Mouse (Mus musculus) limb, embryonic 14.5 days (tissue): ENCODE data around the gene Ofd1. TPM values are rescaled to one million over a fixed set of nuclear protein-coding genes. Genes with fewer than 3 reads are reported as not detected.

Source experiments
- ATAC-seq: fragments of 200-750 bp; cut with Nextera tagmentation; 2 replicates; pipeline ENCODE4 v1.8.0; 2017; ENCODE audit warnings: low read depth, moderate number of reproducible peaks, moderate TSS enrichment; ENCODE audit not compliant: low FRiP score
- DNase-seq: peaks from one replicate; pipeline ENCODE4 v3.0.0-alpha.2; 2015; ENCODE audit warnings: low spot score
- H3K27ac ChIP-seq: fragments of 300-500 bp; sonication (generic); replicated peaks from 2 replicates; pipeline ENCODE4 v1.5.1; 2014; ENCODE audit warnings: low read depth, mild to moderate bottlenecking, low read length, moderate library complexity, mixed read lengths
- H3K27me3 ChIP-seq: fragments of 300-500 bp; sonication (generic); 2 replicates; pipeline ENCODE4 v1.6.1; 2014; ENCODE audit warnings: low read length, mixed read lengths; ENCODE audit not compliant: control insufficient read depth, insufficient read depth
- H3K36me3 ChIP-seq: fragments of 300-500 bp; sonication (generic); 2 replicates; pipeline ENCODE4 v1.6.1; 2014; ENCODE audit warnings: mild to moderate bottlenecking, low read length, moderate library complexity, mixed read lengths; ENCODE audit not compliant: control insufficient read depth, insufficient read depth
- H3K4me1 ChIP-seq: fragments of 300-500 bp; sonication (generic); 2 replicates; pipeline ENCODE4 v1.6.1; 2014; ENCODE audit warnings: antibody characterized with exemption, low read length, mixed read lengths; ENCODE audit not compliant: control insufficient read depth, insufficient read depth
- H3K4me2 ChIP-seq: fragments of 300-500 bp; sonication (generic); replicated peaks from 2 replicates; pipeline ENCODE4 v1.6.1; 2014; ENCODE audit warnings: low read depth, mild to moderate bottlenecking, low read length, moderate library complexity; ENCODE audit not compliant: severe bottlenecking
- H3K4me3 ChIP-seq: fragments of 300-500 bp; sonication (generic); replicated peaks from 2 replicates; pipeline ENCODE4 v1.5.1; 2014; ENCODE audit warnings: low read length
- H3K9ac ChIP-seq: fragments of 300-500 bp; sonication (generic); 2 replicates; pipeline ENCODE4 v1.6.1; 2014; ENCODE audit warnings: mild to moderate bottlenecking, low read depth, low read length, moderate library complexity; ENCODE audit not compliant: severe bottlenecking
- H3K9me3 ChIP-seq: fragments of 300-500 bp; sonication (generic); 2 replicates; pipeline ENCODE4 v1.6.1; 2016; ENCODE audit warnings: low read length; ENCODE audit not compliant: control insufficient read depth
- POLR2A ChIP-seq: fragments of 200-500 bp; IDR thresholded peaks from 2 replicates; pipeline ENCODE4 v1.8.0; 2012; ENCODE audit warnings: inconsistent platforms, mild to moderate bottlenecking, moderate library complexity, borderline replicate concordance; ENCODE audit not compliant: insufficient read depth, insufficient read length; ENCODE audit errors: extremely low read depth
- WGBS: fragments of 180-500 bp; shearing (Covaris S2); extraction: QIAGEN DNeasy Blood & Tissue Kit; methylation state at CpG from one replicate; pipeline ENCODE4 v1.1.7; 2014; 5-methylcytosine and 5-hydroxymethylcytosine counted together
- polyA plus RNA-seq, 2 experiments: library from polyadenylated mRNA; depleted of rRNA in 1 of 2; stranded (reverse) in 1 of 2; unstranded in 1 of 2; fragments of >200 nt; fragmentation: Nextera tagmentation in 1 of 2; extraction: Ambion mirVana in 1 of 2; gene quantifications; 2 replicates each; pipeline versions ENCODE4 v1.2.1 to v1.2.3; 2012 to 2014

The Ofd1 gene
- polyA plus RNA-seq, 2 experiments: 6.6 to 7.2 TPM

- no peak for DNase-seq
- no peaks in the 10 kb centered on the region; the same call in 1 of the 2 replicates for H3K36me3 ChIP-seq
- H3K4me3 ChIP-seq: no peak overlapping the region
- 94% methylated on average over 7 of the region's 7 CpGs for WGBS
- no peak overlapping the region for H3K4me2 ChIP-seq
- H3K27me3 ChIP-seq: no peaks in the 10 kb centered on the region
- H3K9ac ChIP-seq: no peak overlapping the region
- no peak overlapping the region for H3K27ac ChIP-seq
- H3K9me3 ChIP-seq: no peaks in the 10 kb centered on the region
- ATAC-seq: no peak
- TF ChIP-seq POLR2A: no peak
- no peaks in the 10 kb centered on the region for H3K4me1 ChIP-seq
These were observed 27.8 kb upstream of the Ofd1 start for GRCm38 (mm10) chrX:166468321-166468720.

GRCm38 (mm10) chrX:166455525-166455924, 15.0 kb upstream of the Ofd1 start:
- no peak overlapping the region for H3K4me3 ChIP-seq
- TF ChIP-seq POLR2A: no peak
- H3K27ac ChIP-seq: no peak overlapping the region
- H3K9ac ChIP-seq: no peak overlapping the region
- ATAC-seq (no peak), DNase-seq (no peak)
- 95% methylated on average over 1 of the region's 1 CpGs for WGBS
- peaks cover 4% of the 10 kb centered on the region; the same call in 1 of the 2 replicates for H3K36me3 ChIP-seq
- H3K4me1 ChIP-seq: no peaks in the 10 kb centered on the region
- H3K4me2 ChIP-seq: no peak overlapping the region
- H3K9me3 ChIP-seq: no peaks in the 10 kb centered on the region
- no peaks in the 10 kb centered on the region for H3K27me3 ChIP-seq

- no peak overlapping the region for H3K4me2 ChIP-seq
- DNase-seq: no peak
- TF ChIP-seq POLR2A: no peak
- no peak overlapping the region for H3K4me3 ChIP-seq
- H3K4me1 ChIP-seq: no peaks in the 10 kb centered on the region
- H3K36me3 ChIP-seq: peaks cover 4% of the 10 kb centered on the region; the same call in 1 of the 2 replicates
- no peaks in the 10 kb centered on the region for H3K9me3 ChIP-seq
- H3K27me3 ChIP-seq: no peaks in the 10 kb centered on the region
- no peak overlapping the region for H3K9ac ChIP-seq
- WGBS: 74% methylated on average over 3 of the region's 3 CpGs
- H3K27ac ChIP-seq: no peak overlapping the region
- no peak for ATAC-seq
These were observed 13.8 kb upstream of the Ofd1 start for GRCm38 (mm10) chrX:166454331-166454730.

DNA sequence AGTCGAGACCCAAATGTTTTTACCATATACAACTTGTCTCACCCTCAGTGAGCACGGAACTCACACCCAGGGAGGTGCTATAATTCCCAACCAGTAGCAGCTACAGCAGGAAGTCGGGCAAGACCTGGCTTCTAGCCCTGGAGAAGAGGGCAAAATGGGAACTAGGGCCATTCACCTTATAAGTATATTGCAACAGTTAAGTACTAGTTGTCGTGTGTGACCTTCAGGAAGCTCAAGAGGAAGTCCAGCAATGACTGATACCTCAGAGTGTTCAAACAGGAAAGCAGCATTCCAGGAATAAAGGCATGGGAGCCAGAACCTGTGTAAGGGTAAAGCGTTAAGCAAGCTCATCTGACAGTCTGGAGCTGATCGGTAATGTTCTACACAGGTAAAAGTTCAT, 13.0 kb upstream of the Ofd1 start:
- Histone ChIP-seq H3K4me3 (no peak overlapping the region), H3K27ac (no peak overlapping the region), H3K4me2 (no peak overlapping the region), H3K4me1 (no peaks in the 10 kb centered on the region), H3K27me3 (no peaks in the 10 kb centered on the region), H3K36me3 (peaks cover 4% of the 10 kb centered on the region; the same call in 1 of the 2 replicates), H3K9ac (no peak overlapping the region), H3K9me3 (no peaks in the 10 kb centered on the region)
- WGBS: 69% methylated on average over 6 of the region's 6 CpGs
- ATAC-seq (no peak), DNase-seq (no peak)
- no peak for TF ChIP-seq POLR2A

DNA sequence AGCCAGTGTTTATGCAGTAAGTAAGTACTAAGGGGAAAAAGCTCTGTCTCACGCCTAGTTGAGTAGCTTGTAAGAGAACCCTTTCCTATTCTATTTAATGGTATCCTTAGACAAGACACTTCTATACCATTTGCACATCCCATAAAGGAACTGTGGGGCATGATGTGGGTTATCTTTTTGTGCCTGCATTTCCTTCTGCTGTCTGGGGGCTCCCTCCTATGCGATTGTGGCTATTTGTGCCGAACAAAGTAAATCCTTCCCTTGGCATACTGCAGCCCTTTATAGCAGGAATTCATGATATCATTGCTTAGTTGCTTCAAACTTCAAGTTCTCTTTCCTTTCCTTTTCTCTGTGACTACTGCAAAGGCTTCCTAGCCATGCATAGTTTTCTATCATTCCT, 4.0 kb upstream of the Ofd1 start:
- Histone ChIP-seq H3K4me3 (no peak overlapping the region), H3K4me1 (no peaks in the 10 kb centered on the region), H3K4me2 (no peak overlapping the region), H3K9me3 (no peaks in the 10 kb centered on the region), H3K27me3 (no peaks in the 10 kb centered on the region; the same call in 1 of the 2 replicates), H3K9ac (no peak overlapping the region), H3K36me3 (no peaks in the 10 kb centered on the region), H3K27ac (no peak overlapping the region)
- 81% methylated on average over 3 of the region's 3 CpGs for WGBS
- DNase-seq (no peak), ATAC-seq (no peak)
- TF ChIP-seq POLR2A: no peak
